Mouse (Mus musculus): ENCODE results near the gene Uchl3. TPM values are rescaled to one million over a fixed set of nuclear protein-coding genes. Genes with fewer than 3 reads are reported as not detected.
A peak's percentile ranks its signal among the peaks of the same experiment; 100 is the strongest.

The Uchl3 gene
- total RNA-seq (2021): 10 to 100 TPM; 29.9 to 32.9 TPM

- intact Hi-C loops (cut with DNase I): loop anchor here (2.0 to 10.0 kb wide), 3 partner anchors 135 to 281 kb away; no protein-coding TSS in a partner anchor
- peak; percentile 97 to 100 for DNase-seq
Observed at GRCm38 (mm10) chr14:101653581-101654525, at the start of gene Uchl3. Uchl3 (plus strand) TSS chr14:101653967.

- intact Hi-C loops (cut with DNase I): no loop called here
- no peak for DNase-seq
Observed at GRCm38 (mm10) chr14:101605843-101606242, 47.9 kb upstream of the Uchl3 start.

- intact Hi-C loops (cut with DNase I): loop anchor here (1.0 kb wide), 1 partner anchor 90 kb away; no protein-coding TSS in a partner anchor
- DNase-seq: peak; percentile 49 to 55
Observed at GRCm38 (mm10) chr14:101607631-101608518, 45.9 kb upstream of the Uchl3 start.

GRCm38 (mm10) chr14:101608519-101609368 is 45.0 kb upstream of the Uchl3 start, which contains the start of gene Tbc1d4:
Tbc1d4 (minus strand) TSS chr14:101609191.
- intact Hi-C loops (cut with DNase I): loop anchor here (1.0 kb wide), 1 partner anchor 90 kb away; no protein-coding TSS in a partner anchor
- peak; percentile 87 to 90 for DNase-seq

- intact Hi-C loops (cut with DNase I): no loop called here
- DNase-seq: no peak
Observed at GRCm38 (mm10) chr14:101610701-101611100, 43.1 kb upstream of the Uchl3 start.

GRCm38 (mm10) chr14:101613206-101613605 is 40.6 kb upstream of the Uchl3 start:
- no peak for DNase-seq
- intact Hi-C loops (cut with DNase I): no loop called here

GRCm38 (mm10) chr14:101616178-101616577 is 37.6 kb upstream of the Uchl3 start:
- DNase-seq: no peak
- intact Hi-C loops (cut with DNase I): no loop called here

GRCm38 (mm10) chr14:101617680-101618079 is 36.1 kb upstream of the Uchl3 start:
- no peak for DNase-seq
- intact Hi-C loops (cut with DNase I): no loop called here

- intact Hi-C loops (cut with DNase I): no loop called here
- DNase-seq: no peak
Observed at GRCm38 (mm10) chr14:101630548-101630947, 23.2 kb upstream of the Uchl3 start.

- intact Hi-C loops (cut with DNase I): no loop called here
- DNase-seq: no peak
Observed at GRCm38 (mm10) chr14:101635765-101636164, 18.0 kb upstream of the Uchl3 start.

GRCm38 (mm10) chr14:101637381-101637780 is 16.4 kb upstream of the Uchl3 start:
- no peak for DNase-seq

GRCm38 (mm10) chr14:101640153-101640843 is 13.5 kb upstream of the Uchl3 start, which contains the start of gene Commd6:
Commd6 (minus strand) TSS chr14:101640686.
- DNase-seq: peak; percentile 95
- intact Hi-C loops (cut with DNase I): no loop called here

More at GRCm38 (mm10) chr14:101637381-101637780, 16.4 kb upstream of the Uchl3 start:
- intact Hi-C loops (cut with DNase I): no loop called here

GRCm38 (mm10) chr14:101644948-101645347 is 8.8 kb upstream of the Uchl3 start:
- no peak for DNase-seq
- intact Hi-C loops (cut with DNase I): no loop called here

- intact Hi-C loops (cut with DNase I): loop anchor here (5.0 to 10.0 kb wide), 2 partner anchors 188 to 284 kb away; no protein-coding TSS in a partner anchor
- no peak for DNase-seq
Observed at GRCm38 (mm10) chr14:101650551-101650950, 3.2 kb upstream of the Uchl3 start.

- intact Hi-C loops (cut with DNase I): loop anchor here (2.0 to 10.0 kb wide), 3 partner anchors 134 to 282 kb away; no protein-coding TSS in a partner anchor
- DNase-seq: no peak
Observed at GRCm38 (mm10) chr14:101652571-101652970, 1.2 kb upstream of the Uchl3 start.

- intact Hi-C loops (cut with DNase I): loop anchor here (5.0 to 10.0 kb wide), 2 partner anchors 192 to 280 kb away; no protein-coding TSS in a partner anchor
- no peak for DNase-seq
Observed at GRCm38 (mm10) chr14:101654526-101654909, 751 bp downstream of the Uchl3 start.

- intact Hi-C loops (cut with DNase I): loop anchor here (10.0 kb wide), 1 partner anchor 278 kb away; no protein-coding TSS in a partner anchor
- no peak for DNase-seq
Observed at GRCm38 (mm10) chr14:101656307-101656706, 2.5 kb downstream of the Uchl3 start.

GRCm38 (mm10) chr14:101661654-101662412 is 8.1 kb downstream of the Uchl3 start:
- no peak for DNase-seq
- intact Hi-C loops (cut with DNase I): no loop called here

Data from heart, postnatal 10 days (tissue).